Mouse (Mus musculus) heart, adult 2 months (tissue): ENCODE measurements around the gene Tnrc6b.

Source experiments
- CTCF ChIP-seq: fragments of 200-600 bp; IDR thresholded peaks from 2 replicates; pipeline ENCODE4 v1.8.1; 2022; ENCODE audit warnings: antibody characterized with exemption, mild to moderate bottlenecking, moderate library complexity
- POLR2A ChIP-seq: fragments of 200-500 bp; IDR thresholded peaks from 2 replicates; pipeline ENCODE4 v1.6.1; 2011; ENCODE audit warnings: mild to moderate bottlenecking, low read depth, low read length, control low read depth; ENCODE audit not compliant: insufficient read depth

DNA sequence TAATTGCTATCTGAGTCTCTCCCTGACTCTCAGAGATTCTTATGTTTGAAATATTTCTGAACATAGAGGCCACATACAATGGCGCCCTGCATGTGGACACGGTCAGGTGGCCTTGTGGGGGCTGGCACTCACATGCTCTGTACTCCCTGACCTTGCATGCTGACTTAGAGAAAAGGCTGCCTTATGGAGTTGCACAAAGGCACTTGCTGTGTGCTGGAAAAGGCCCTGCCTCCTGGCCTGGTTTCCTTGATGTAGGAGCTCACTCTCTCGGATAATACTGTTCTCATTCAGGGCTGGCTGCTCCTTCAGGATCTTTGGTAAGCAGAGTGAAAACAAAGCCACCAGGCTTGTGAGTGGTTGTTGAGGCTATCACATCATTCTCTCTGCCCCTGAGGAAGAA is 27.1 kb upstream of the Tnrc6b start:
- TF ChIP-seq POLR2A (no peak), CTCF (no peak)
